Mouse (Mus musculus): ENCODE results near the gene Prmt8. TPM values are rescaled to one million over a fixed set of nuclear protein-coding genes. Genes with fewer than 3 reads are reported as not detected.

Prmt8 gene
- polyA plus RNA-seq, 1 experiment from 2014 or later: 35.0 TPM

- Histone ChIP-seq H3K9ac (no peak overlapping the region), H3K4me2 (replicated peaks) (no peak overlapping the region), H3K27ac (no peak overlapping the region), H3K9me3 (ENCODE audit: control insufficient read depth, low read length) (no peaks in the 10 kb centered on the region), H3K36me3 (replicated peaks; ENCODE audit: control insufficient read depth, insufficient read depth) (no peaks in the 10 kb centered on the region), H3K4me1 (replicated peaks; ENCODE audit: control insufficient read depth, insufficient read depth, low read length) (peaks cover 25% of the 10 kb centered on the region), H3K4me3 (replicated peaks; ENCODE audit: low read length) (no peak overlapping the region), H3K27me3 (ENCODE audit: control insufficient read depth, insufficient read depth, low read length) (no peaks in the 10 kb centered on the region)
- 94% methylated on average over 7 of the region's 7 CpGs for whole genome bisulfite sequencing
- DNase-seq (ENCODE audit: low spot score): no peak
- no peak for ATAC-seq (ENCODE audit: low FRiP score)
Measured at GRCm38 (mm10) chr6:127680784-127681183, 88.5 kb downstream of the Prmt8 start.

GRCm38 (mm10) chr6:127678998-127679397 is 90.3 kb downstream of the Prmt8 start:
- Histone ChIP-seq H3K4me3 (replicated peaks; ENCODE audit: low read length) (no peak overlapping the region), H3K36me3 (replicated peaks; ENCODE audit: control insufficient read depth, insufficient read depth) (no peaks in the 10 kb centered on the region), H3K4me2 (replicated peaks) (no peak overlapping the region), H3K9ac (no peak overlapping the region), H3K9me3 (ENCODE audit: control insufficient read depth, low read length) (no peaks in the 10 kb centered on the region), H3K27ac (no peak overlapping the region), H3K27me3 (ENCODE audit: control insufficient read depth, insufficient read depth, low read length) (no peaks in the 10 kb centered on the region), H3K4me1 (replicated peaks; ENCODE audit: control insufficient read depth, insufficient read depth, low read length) (peaks cover 13% of the 10 kb centered on the region)
- WGBS: 81% methylated on average over 3 of the region's 3 CpGs
- ATAC-seq (ENCODE audit: low FRiP score) (no peak), DNase-seq (ENCODE audit: low spot score) (no peak)

- no peak for ATAC-seq (ENCODE audit: low FRiP score)
- no peak overlapping the region for H3K4me2 ChIP-seq (replicated peaks)
- H3K36me3 ChIP-seq (replicated peaks; ENCODE audit: control insufficient read depth, insufficient read depth): no peaks in the 10 kb centered on the region
- H3K27ac ChIP-seq: no peak overlapping the region
- peaks cover 13% of the 10 kb centered on the region for H3K4me1 ChIP-seq (replicated peaks; ENCODE audit: control insufficient read depth, insufficient read depth, low read length)
- H3K27me3 ChIP-seq (ENCODE audit: control insufficient read depth, insufficient read depth, low read length): no peaks in the 10 kb centered on the region
- H3K9me3 ChIP-seq (ENCODE audit: control insufficient read depth, low read length): no peaks in the 10 kb centered on the region
- WGBS: 72% methylated on average over 9 of the region's 9 CpGs
- H3K4me3 ChIP-seq (replicated peaks; ENCODE audit: low read length): no peak overlapping the region
- DNase-seq (ENCODE audit: low spot score): no peak
- no peak overlapping the region for H3K9ac ChIP-seq
Measured at GRCm38 (mm10) chr6:127678320-127678719, 91.0 kb downstream of the Prmt8 start.

GRCm38 (mm10) chr6:127676866-127677265 is 92.4 kb downstream of the Prmt8 start:
- Histone ChIP-seq H3K36me3 (replicated peaks; ENCODE audit: control insufficient read depth, insufficient read depth) (no peaks in the 10 kb centered on the region), H3K27me3 (ENCODE audit: control insufficient read depth, insufficient read depth, low read length) (no peaks in the 10 kb centered on the region), H3K9me3 (ENCODE audit: control insufficient read depth, low read length) (no peaks in the 10 kb centered on the region), H3K4me1 (replicated peaks; ENCODE audit: control insufficient read depth, insufficient read depth, low read length) (0 out of 2 replicates have a peak, but pooled peaks cover 4% of the 10 kb centered on the region), H3K4me2 (replicated peaks) (no peak overlapping the region), H3K4me3 (replicated peaks; ENCODE audit: low read length) (no peak overlapping the region), H3K9ac (no peak overlapping the region), H3K27ac (0 out of 2 replicates have a peak overlapping the region, but pooled peaks have one; percentile 1)
- WGBS: 39% methylated on average over 11 of the region's 11 CpGs
- ATAC-seq (ENCODE audit: low FRiP score): peak; percentile 49; the same call in 1 of the 2 replicates
- no peak for DNase-seq (ENCODE audit: low spot score)

- Histone ChIP-seq H3K9me3 (ENCODE audit: control insufficient read depth, low read length) (no peaks in the 10 kb centered on the region), H3K4me2 (replicated peaks) (no peak overlapping the region), H3K4me3 (replicated peaks; ENCODE audit: low read length) (no peak overlapping the region), H3K4me1 (replicated peaks; ENCODE audit: control insufficient read depth, insufficient read depth, low read length) (no peaks in the 10 kb centered on the region; the same call in 1 of the 2 replicates), H3K9ac (no peak overlapping the region), H3K27me3 (ENCODE audit: control insufficient read depth, insufficient read depth, low read length) (no peaks in the 10 kb centered on the region), H3K36me3 (replicated peaks; ENCODE audit: control insufficient read depth, insufficient read depth) (no peaks in the 10 kb centered on the region), H3K27ac (no peak overlapping the region)
- ATAC-seq (ENCODE audit: low FRiP score) (no peak), DNase-seq (ENCODE audit: low spot score) (no peak)
- 85% methylated on average over 7 of the region's 7 CpGs for WGBS
Measured at GRCm38 (mm10) chr6:127672071-127672470, 97.2 kb downstream of the Prmt8 start.

- ATAC-seq (ENCODE audit: low FRiP score): no peak
- H3K9ac ChIP-seq: no peak overlapping the region
- H3K4me1 ChIP-seq (replicated peaks; ENCODE audit: control insufficient read depth, insufficient read depth, low read length): no peaks in the 10 kb centered on the region; the same call in 1 of the 2 replicates
- H3K36me3 ChIP-seq (replicated peaks; ENCODE audit: control insufficient read depth, insufficient read depth): no peaks in the 10 kb centered on the region
- no peak overlapping the region for H3K4me2 ChIP-seq (replicated peaks)
- no peaks in the 10 kb centered on the region for H3K27me3 ChIP-seq (ENCODE audit: control insufficient read depth, insufficient read depth, low read length)
- no peaks in the 10 kb centered on the region for H3K9me3 ChIP-seq (ENCODE audit: control insufficient read depth, low read length)
- DNase-seq (ENCODE audit: low spot score): no peak
- WGBS: 93% methylated on average over 4 of the region's 4 CpGs
- no peak overlapping the region for H3K27ac ChIP-seq
- H3K4me3 ChIP-seq (replicated peaks; ENCODE audit: low read length): no peak overlapping the region
Measured at GRCm38 (mm10) chr6:127670031-127670430, 99.2 kb downstream of the Prmt8 start.

GRCm38 (mm10) chr6:127669313-127669712 is 100.0 kb downstream of the Prmt8 start:
- no peaks in the 10 kb centered on the region for H3K9me3 ChIP-seq (ENCODE audit: control insufficient read depth, low read length)
- DNase-seq (ENCODE audit: low spot score) (no peak), ATAC-seq (ENCODE audit: low FRiP score) (no peak)
- H3K27me3 ChIP-seq (ENCODE audit: control insufficient read depth, insufficient read depth, low read length): no peaks in the 10 kb centered on the region
- no peaks in the 10 kb centered on the region for H3K36me3 ChIP-seq (replicated peaks; ENCODE audit: control insufficient read depth, insufficient read depth)
- H3K4me3 ChIP-seq (replicated peaks; ENCODE audit: low read length): no peak overlapping the region
- H3K9ac ChIP-seq: no peak overlapping the region
- H3K4me2 ChIP-seq (replicated peaks): no peak overlapping the region
- no peak overlapping the region for H3K27ac ChIP-seq
- WGBS: 49% methylated on average over 4 of the region's 4 CpGs
- H3K4me1 ChIP-seq (replicated peaks; ENCODE audit: control insufficient read depth, insufficient read depth, low read length): no peaks in the 10 kb centered on the region; the same call in 1 of the 2 replicates

- Histone ChIP-seq H3K27ac (no peak overlapping the region), H3K9me3 (ENCODE audit: control insufficient read depth, low read length) (no peaks in the 10 kb centered on the region), H3K4me1 (replicated peaks; ENCODE audit: control insufficient read depth, insufficient read depth, low read length) (no peaks in the 10 kb centered on the region), H3K36me3 (replicated peaks; ENCODE audit: control insufficient read depth, insufficient read depth) (no peaks in the 10 kb centered on the region), H3K27me3 (ENCODE audit: control insufficient read depth, insufficient read depth, low read length) (no peaks in the 10 kb centered on the region), H3K4me3 (replicated peaks; ENCODE audit: low read length) (no peak overlapping the region), H3K9ac (no peak overlapping the region), H3K4me2 (replicated peaks) (no peak overlapping the region)
- DNase-seq (ENCODE audit: low spot score) (no peak), ATAC-seq (ENCODE audit: low FRiP score) (no peak)
- 83% methylated on average over 7 of the region's 7 CpGs for WGBS
Measured at GRCm38 (mm10) chr6:127663263-127663662, 106.0 kb downstream of the Prmt8 start.

GRCm38 (mm10) chr6:127661717-127662292 is 107.5 kb downstream of the Prmt8 start:
- H3K9me3 ChIP-seq (ENCODE audit: control insufficient read depth, low read length): no peaks in the 10 kb centered on the region
- WGBS: 80% methylated on average over 7 of the region's 7 CpGs
- ATAC-seq (ENCODE audit: low FRiP score): no peak

GRCm38 (mm10) chr6:127659966-127660365 is 109.3 kb downstream of the Prmt8 start:
- no peaks in the 10 kb centered on the region for H3K27me3 ChIP-seq (ENCODE audit: control insufficient read depth, insufficient read depth, low read length)
- no peak for ATAC-seq (ENCODE audit: low FRiP score)
- no peaks in the 10 kb centered on the region for H3K4me1 ChIP-seq (replicated peaks; ENCODE audit: control insufficient read depth, insufficient read depth, low read length)
- H3K9me3 ChIP-seq (ENCODE audit: control insufficient read depth, low read length): no peaks in the 10 kb centered on the region
- no peak overlapping the region for H3K4me2 ChIP-seq (replicated peaks)
- H3K9ac ChIP-seq: no peak overlapping the region
- no peak overlapping the region for H3K27ac ChIP-seq
- H3K36me3 ChIP-seq (replicated peaks; ENCODE audit: control insufficient read depth, insufficient read depth): no peaks in the 10 kb centered on the region
- H3K4me3 ChIP-seq (replicated peaks; ENCODE audit: low read length): no peak overlapping the region
- DNase-seq (ENCODE audit: low spot score): no peak
- 93% methylated on average over 4 of the region's 4 CpGs for WGBS

More at GRCm38 (mm10) chr6:127661717-127662292, 107.5 kb downstream of the Prmt8 start:
- DNase-seq (ENCODE audit: low spot score): no peak
- Histone ChIP-seq H3K9ac (no peak overlapping the region), H3K27ac (no peak overlapping the region), H3K4me2 (replicated peaks) (no peak overlapping the region), H3K4me3 (replicated peaks; ENCODE audit: low read length) (no peak overlapping the region), H3K36me3 (replicated peaks; ENCODE audit: control insufficient read depth, insufficient read depth) (no peaks in the 10 kb centered on the region), H3K27me3 (ENCODE audit: control insufficient read depth, insufficient read depth, low read length) (no peaks in the 10 kb centered on the region), H3K4me1 (replicated peaks; ENCODE audit: control insufficient read depth, insufficient read depth, low read length) (no peaks in the 10 kb centered on the region)

All from hindbrain, embryonic 14.5 days (tissue).